Mouse (Mus musculus) cerebellum, adult 18-20 months (tissue): ENCODE data around the gene Hspa12a.

Experiments
- DNase-seq, 2 experiments: peaks; one replicate each; pipeline ENCODE4 v3.0.0; 2021

Gene Hspa12a

DNA sequence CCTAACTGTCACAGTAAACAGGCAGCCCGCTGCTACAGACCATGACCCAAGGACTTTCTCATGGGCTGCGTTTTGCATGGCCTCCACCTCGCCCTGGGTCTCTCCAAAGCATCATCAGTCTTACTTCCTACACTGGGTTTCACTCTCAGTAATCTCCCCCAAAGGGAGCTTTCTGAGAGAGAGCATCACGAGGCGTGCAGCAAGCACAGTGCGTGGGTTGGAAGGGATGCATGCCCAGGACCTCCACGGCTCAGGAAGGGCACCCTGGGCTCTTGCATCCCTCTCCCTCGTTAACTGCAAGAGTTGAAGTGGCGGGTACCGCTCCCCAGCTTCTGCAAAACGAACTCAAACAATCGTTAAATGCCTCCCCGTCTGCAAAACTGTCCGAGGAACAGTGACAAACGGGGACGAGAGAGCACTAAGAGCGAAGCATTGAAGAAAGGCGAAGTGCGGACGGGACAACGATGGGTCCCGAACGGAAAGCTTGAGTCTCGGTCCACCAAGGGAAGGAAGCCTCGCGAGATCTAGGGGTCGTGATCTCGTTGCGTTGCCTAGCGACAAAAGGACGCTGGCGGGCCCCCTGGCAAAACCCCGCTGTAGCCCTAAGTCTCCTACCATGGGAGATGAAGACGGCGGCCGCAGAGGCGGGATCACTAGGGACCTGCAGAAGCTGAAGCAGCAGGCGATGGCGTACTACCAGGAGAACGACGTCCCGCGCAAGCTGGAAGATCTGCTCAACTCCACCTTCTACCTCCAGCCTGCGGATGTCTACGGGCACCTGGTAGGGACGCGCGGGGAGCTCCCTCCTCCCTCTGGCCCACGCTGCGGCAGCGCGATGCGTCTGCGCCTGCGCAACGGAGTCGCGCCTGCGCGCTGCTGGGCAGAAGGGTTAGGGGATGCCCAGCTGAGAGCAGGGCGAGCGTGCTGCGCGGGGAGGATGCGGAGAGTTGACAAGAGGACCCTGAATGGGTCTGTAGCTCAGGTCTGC is at the start of gene Hspa12a, which contains the start of gene Eno4:
Hspa12a (minus strand) TSS at position 814 of the 988 bp plus-strand sequence.
Eno4 (plus strand) TSS at position 585 of the 988 bp plus-strand sequence.
- peak; percentile 92 to 98 for DNase-seq

DNA sequence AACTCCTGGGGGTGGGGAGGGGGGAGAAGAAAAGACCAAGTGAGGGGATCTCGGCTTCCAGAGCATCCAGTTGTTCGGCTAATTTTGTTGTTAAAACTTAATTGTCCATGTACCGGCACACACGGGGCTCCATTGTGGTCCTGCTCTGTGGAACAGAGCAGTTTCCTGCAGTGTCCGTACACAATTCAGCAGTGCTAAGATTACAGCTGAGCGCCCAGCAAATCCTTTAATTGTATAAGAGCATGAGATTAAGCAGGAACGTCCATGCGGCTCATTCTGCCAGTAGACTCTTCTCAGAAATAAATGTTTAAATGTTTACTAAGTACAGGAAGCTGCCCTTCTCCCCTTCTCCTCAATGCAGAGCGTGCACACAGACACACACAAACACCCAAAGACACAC is 38.1 kb upstream of the Hspa12a start:
- DNase-seq: no peak

- DNase-seq: no peak
These were observed 36.6 kb upstream of the Hspa12a start for GRCm38 (mm10) chr19:58980056-58980440.

- peak; percentile 33 to 41 for DNase-seq
These were observed 36.1 kb upstream of the Hspa12a start for GRCm38 (mm10) chr19:58979436-58980055.

GRCm38 (mm10) chr19:58978401-58979171 is 35.1 kb upstream of the Hspa12a start:
- DNase-seq: no peak

GRCm38 (mm10) chr19:58975216-58975863 is 31.9 kb upstream of the Hspa12a start:
- no peak for DNase-seq

DNA sequence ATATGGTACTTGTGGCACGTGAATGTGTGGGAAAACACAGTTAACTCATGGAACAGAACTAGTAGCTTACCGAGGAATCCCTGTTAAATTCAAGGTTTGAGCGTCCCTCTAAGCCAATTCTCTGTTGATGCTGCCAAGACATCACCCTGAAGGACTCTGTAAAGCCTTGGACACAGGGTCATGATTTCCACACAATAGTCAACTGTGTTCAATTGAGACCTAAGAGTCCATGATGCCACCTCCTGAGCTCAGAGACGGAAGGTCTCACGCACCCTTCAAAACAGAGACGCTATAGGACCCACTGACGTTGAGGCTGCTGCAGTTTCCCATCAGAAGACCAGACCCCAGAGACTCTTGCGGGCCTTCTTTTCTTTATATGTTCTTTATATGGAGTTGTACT is 30.7 kb upstream of the Hspa12a start:
- no peak for DNase-seq

GRCm38 (mm10) chr19:58970826-58971225 is 27.4 kb upstream of the Hspa12a start:
- no peak for DNase-seq

- peak; percentile 35 to 52 for DNase-seq
These were observed 25.5 kb upstream of the Hspa12a start for GRCm38 (mm10) chr19:58968731-58969506.

DNA sequence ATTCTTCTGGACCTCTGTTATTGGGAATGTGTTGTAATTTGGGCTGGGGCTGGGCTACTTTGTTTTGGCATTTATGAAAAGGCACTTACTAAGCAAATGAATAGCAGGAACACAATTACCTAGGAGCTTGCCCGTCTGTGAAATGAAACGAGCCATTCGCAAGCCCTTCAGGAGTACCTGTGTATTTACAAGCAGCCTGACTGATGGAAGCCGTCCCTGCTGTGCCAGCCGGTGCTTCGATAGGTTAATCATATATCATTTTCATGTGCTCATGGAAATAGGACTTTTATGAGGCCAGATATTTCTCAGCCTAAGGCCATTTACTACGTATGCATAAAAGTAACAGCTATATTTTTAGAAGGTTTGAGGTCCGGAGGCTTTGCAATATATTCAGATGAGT is 19.6 kb upstream of the Hspa12a start:
- no peak for DNase-seq

DNA sequence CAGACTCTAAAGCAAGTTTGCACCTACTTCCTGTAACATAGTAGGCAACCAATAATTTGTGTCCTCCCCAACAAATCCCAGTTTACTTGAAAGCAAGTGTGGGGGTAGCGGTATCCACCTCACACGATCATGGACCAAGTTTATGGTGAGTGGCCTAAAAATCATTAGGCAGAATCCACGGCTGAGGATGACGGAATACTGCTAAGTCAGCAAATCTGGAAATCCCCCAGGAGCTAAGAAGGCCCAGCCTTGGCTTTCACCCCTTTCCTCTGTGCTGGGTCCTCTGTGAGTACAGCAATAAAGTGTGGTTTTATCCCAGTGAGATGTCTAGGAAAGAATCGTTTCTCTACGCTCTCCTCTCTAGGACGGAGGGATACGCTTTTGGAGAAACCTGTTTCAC is 11.3 kb upstream of the Hspa12a start:
- no peak for DNase-seq

GRCm38 (mm10) chr19:58952236-58952635 is 8.8 kb upstream of the Hspa12a start:
- no peak for DNase-seq

DNA sequence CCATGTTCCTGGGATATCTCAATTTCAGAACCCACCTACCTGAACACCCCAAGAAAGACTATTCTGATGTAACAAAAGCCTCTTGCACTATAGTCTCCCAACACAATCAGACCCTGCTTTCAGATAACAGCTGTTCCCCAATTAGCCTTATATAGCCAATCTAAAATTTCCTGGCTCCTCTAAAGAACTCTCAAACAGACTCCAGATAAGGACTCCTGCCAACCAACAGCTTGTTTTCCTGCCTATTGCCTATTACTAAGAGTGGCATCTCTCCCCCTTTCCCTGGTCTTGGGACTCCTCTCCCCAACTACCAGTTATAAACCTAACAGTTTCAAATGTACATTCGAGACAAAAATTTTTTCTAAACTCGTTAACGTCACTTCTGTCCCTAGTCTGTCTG is 8.1 kb upstream of the Hspa12a start:
- DNase-seq: no peak

DNA sequence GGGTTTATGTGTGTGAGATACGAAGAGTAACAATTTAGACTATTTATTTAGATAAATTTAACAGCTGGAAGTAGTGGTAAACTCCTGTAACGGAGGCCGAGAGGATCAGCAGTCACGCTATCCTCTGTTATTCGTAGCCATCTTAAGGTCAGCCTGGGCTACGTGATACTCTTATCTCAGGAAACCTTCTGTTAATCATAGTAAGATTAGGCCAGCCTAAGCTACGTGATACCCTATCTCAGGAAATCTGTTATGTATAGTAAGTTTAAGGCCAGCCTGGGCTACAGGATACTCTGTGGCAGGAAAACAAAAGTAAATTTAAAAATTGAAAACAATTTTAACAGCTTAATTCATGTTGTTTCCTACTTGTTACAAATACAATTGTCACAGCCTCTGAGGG is 2.5 kb upstream of the Hspa12a start:
- no peak for DNase-seq

DNA sequence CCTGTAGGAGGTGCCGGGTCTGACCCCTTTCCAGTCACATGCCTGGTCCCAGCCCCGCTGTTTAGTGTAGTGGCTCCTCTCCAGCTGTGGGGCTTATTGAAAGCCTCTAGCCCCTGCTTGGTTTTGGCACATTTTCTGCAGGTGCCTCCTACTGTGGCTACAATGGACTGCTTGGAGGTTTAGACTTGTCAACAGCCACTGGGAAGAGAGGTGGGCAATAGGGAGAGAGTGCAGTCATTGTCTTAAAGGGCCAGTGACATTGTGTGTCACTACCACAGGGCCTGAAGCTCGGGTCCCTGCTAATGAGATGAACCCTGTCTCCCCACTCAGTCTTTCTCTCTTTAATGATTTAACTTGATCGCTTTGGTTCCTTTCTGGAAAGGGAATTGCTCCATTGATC is 10.4 kb downstream of the Hspa12a start:
- no peak for DNase-seq

DNA sequence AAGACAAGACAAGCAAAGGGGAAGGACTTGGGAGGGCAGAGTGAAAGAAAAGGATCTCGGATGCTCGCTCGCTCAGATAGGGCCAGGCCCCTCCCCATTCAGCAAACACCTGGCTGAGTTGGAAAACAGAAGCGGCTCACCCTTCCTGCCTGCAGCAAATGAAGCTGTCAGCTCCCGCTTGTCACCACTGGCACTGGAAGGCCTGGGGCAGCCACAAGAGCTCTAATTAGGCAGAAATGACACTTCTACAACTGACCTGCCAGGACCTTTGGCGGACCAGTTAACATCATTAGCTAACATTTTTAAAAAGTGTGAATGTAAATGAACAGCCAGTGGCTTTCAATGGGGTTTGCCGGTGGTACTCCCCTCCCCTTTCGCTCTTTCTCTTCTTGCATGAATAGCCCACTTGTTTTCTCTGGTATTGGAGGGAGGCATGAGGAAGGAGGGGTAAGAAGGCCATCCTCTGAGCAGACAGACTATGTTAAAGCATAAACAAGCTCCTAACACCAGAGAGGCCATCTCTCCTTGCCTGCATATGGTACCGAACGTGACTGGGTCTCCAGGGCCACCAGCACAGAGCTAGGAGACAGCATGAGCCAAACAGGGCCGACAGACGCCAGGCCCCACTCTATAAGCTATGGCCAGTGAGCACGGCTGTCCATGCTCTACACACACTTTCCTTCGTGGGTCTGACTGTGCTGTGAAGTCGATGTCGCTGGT is 12.2 kb downstream of the Hspa12a start:
- DNase-seq: no peak

GRCm38 (mm10) chr19:58919148-58919547 is 24.3 kb downstream of the Hspa12a start:
- DNase-seq: no peak

DNA sequence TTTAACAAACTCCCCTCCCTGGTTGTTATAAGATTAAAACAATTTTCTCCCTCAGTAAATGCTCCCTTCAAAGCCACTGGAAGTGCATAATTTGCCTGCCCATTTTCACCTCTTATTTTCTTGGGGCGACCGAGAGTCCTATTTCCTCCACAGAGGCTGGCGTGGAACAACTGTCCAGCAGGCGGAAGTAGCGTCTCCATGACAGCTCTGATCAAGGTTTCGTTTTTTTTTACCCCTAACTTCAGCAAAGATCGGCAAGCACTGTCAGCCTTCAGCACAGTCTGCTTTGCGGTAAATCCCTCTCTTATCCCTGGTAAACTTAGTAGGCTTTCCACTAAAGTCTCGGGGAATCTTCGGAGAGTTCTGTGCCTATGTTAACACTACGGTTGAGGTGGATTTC is 24.9 kb downstream of the Hspa12a start:
- no peak for DNase-seq

DNA sequence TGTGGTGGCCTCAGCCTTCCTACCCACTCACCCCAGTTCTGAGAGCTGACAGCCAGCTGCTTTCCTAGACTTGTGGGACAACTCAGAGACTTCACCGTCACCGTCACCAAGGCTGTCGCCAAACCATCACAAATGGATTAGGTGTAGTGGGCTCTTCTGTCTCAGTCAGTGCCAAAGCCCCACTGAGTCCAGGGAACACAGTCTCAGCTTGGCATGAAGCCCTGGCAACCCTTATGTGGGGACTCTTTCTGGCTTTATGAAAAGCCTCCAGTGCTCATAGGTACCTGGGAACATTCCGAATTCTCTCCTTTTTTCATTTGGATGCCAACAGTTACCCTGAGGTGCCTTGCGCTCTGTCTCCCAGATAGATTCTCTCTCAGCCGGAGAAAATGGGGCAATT is 30.2 kb downstream of the Hspa12a start:
- DNase-seq: no peak

GRCm38 (mm10) chr19:58911386-58911785 is 32.1 kb downstream of the Hspa12a start:
- peak; percentile 40 to 55 for DNase-seq

GRCm38 (mm10) chr19:58910941-58911368 is 32.5 kb downstream of the Hspa12a start:
- no peak for DNase-seq
